Mouse (Mus musculus): ENCODE measurements around the gene Cbx1. TPM values are rescaled to one million over a fixed set of nuclear protein-coding genes. Genes with fewer than 3 reads are reported as not detected.

Gene Cbx1
- polyA plus RNA-seq, 1 experiment from 2014 or later: 24.7 TPM

- H3K9ac ChIP-seq (ENCODE audit: low read depth, low read length): no peak overlapping the region
- 0 out of 2 replicates have a peak overlapping the region, but pooled peaks have one; percentile 1 for H3K4me3 ChIP-seq (ENCODE audit: low read depth, low read length)
Observed at GRCm38 (mm10) chr11:96826481-96826880, 37.6 kb downstream of the Cbx1 start.

GRCm38 (mm10) chr11:96827062-96827581, 38.2 kb downstream of the Cbx1 start:
- peaks cover 72% of the 10 kb centered on the region for H3K4me1 ChIP-seq (ENCODE audit: control insufficient read depth, low read depth, low read length)
- ATAC-seq (ENCODE audit: low read depth): no peak
- no peaks in the 10 kb centered on the region for H3K27me3 ChIP-seq (ENCODE audit: control insufficient read depth, insufficient read depth, low read depth, low read length)
- no peak overlapping the region for H3K4me3 ChIP-seq (ENCODE audit: low read depth, low read length)
- H3K9me3 ChIP-seq (replicated peaks; ENCODE audit: control insufficient read depth, low read length): no peaks in the 10 kb centered on the region
- H3K36me3 ChIP-seq (ENCODE audit: control insufficient read depth, insufficient read depth): peaks cover 5% of the 10 kb centered on the region
- H3K9ac ChIP-seq (ENCODE audit: low read depth, low read length): peak overlapping the region; percentile 25; the same call in 1 of the 2 replicates
- 88% methylated on average over 12 of the region's 12 CpGs for WGBS (ENCODE audit: insufficient replicate concordance)
- H3K4me2 ChIP-seq (ENCODE audit: low read depth, low read length): peak overlapping the region; percentile 22; the same call in 1 of the 2 replicates
- H3K27ac ChIP-seq (ENCODE audit: low read length): no peak overlapping the region; the same call in 1 of the 2 replicates

More at GRCm38 (mm10) chr11:96826481-96826880, 37.6 kb downstream of the Cbx1 start:
- no peak for ATAC-seq (ENCODE audit: low read depth)
- WGBS (ENCODE audit: insufficient replicate concordance): 65% methylated on average over 2 of the region's 2 CpGs
- Histone ChIP-seq H3K27me3 (ENCODE audit: control insufficient read depth, insufficient read depth, low read depth, low read length) (no peaks in the 10 kb centered on the region), H3K36me3 (ENCODE audit: control insufficient read depth, insufficient read depth) (peaks cover 10% of the 10 kb centered on the region), H3K4me2 (ENCODE audit: low read depth, low read length) (peak overlapping the region; percentile 24; the same call in 1 of the 2 replicates), H3K27ac (ENCODE audit: low read length) (peak overlapping the region; percentile 1; the same call in 1 of the 2 replicates), H3K9me3 (replicated peaks; ENCODE audit: control insufficient read depth, low read length) (no peaks in the 10 kb centered on the region), H3K4me1 (ENCODE audit: control insufficient read depth, low read depth, low read length) (peaks cover 72% of the 10 kb centered on the region)

DNA sequence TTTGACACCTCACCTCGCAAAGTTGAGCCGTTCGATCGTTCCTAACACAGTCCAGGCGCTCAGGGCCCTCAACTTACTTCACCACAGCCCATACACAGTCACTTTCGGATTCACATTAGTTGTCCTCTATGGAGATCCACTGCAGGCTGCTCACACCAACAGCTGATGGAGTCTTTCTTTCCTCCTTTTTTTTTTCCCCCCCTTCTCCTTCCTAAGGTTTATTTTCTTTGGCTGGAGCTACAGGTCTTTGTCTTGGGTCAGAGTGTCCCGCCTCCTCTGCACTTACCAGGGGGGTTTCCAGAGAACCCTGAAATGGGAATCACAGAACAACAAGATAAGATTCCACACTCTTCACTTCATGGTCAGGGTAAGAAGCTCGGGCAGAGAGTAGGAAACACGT, 39.0 kb downstream of the Cbx1 start:
- H3K9ac ChIP-seq (ENCODE audit: low read depth, low read length): 0 out of 2 replicates have a peak overlapping the region, but pooled peaks have one; percentile 21
- ATAC-seq (ENCODE audit: low read depth): no peak
- peaks cover 65% of the 10 kb centered on the region for H3K4me1 ChIP-seq (ENCODE audit: control insufficient read depth, low read depth, low read length)
- peak overlapping the region; percentile 29 for H3K4me2 ChIP-seq (ENCODE audit: low read depth, low read length)
- H3K27ac ChIP-seq (ENCODE audit: low read length): no peak overlapping the region; the same call in 1 of the 2 replicates
- WGBS (ENCODE audit: insufficient replicate concordance): 72% methylated on average over 9 of the region's 9 CpGs
- H3K4me3 ChIP-seq (ENCODE audit: low read depth, low read length): peak overlapping the region; percentile 12; the same call in 1 of the 2 replicates
- H3K27me3 ChIP-seq (ENCODE audit: control insufficient read depth, insufficient read depth, low read depth, low read length): no peaks in the 10 kb centered on the region
- no peaks in the 10 kb centered on the region for H3K9me3 ChIP-seq (replicated peaks; ENCODE audit: control insufficient read depth, low read length)
- peaks cover 5% of the 10 kb centered on the region for H3K36me3 ChIP-seq (ENCODE audit: control insufficient read depth, insufficient read depth)

GRCm38 (mm10) chr11:96828881-96829280, 40.0 kb downstream of the Cbx1 start:
- Histone ChIP-seq H3K27ac (ENCODE audit: low read length) (peak overlapping the region; percentile 99), H3K9ac (ENCODE audit: low read depth, low read length) (peak overlapping the region; percentile 97), H3K4me2 (ENCODE audit: low read depth, low read length) (peak overlapping the region; percentile 72), H3K4me3 (ENCODE audit: low read depth, low read length) (peak overlapping the region; percentile 99), H3K36me3 (ENCODE audit: control insufficient read depth, insufficient read depth) (peaks cover 5% of the 10 kb centered on the region), H3K4me1 (ENCODE audit: control insufficient read depth, low read depth, low read length) (peaks cover 55% of the 10 kb centered on the region), H3K27me3 (ENCODE audit: control insufficient read depth, insufficient read depth, low read depth, low read length) (no peaks in the 10 kb centered on the region), H3K9me3 (replicated peaks; ENCODE audit: control insufficient read depth, low read length) (no peaks in the 10 kb centered on the region)
- no peak for ATAC-seq (ENCODE audit: low read depth)
- 10% methylated on average over 10 of the region's 10 CpGs for WGBS (ENCODE audit: insufficient replicate concordance)

DNA sequence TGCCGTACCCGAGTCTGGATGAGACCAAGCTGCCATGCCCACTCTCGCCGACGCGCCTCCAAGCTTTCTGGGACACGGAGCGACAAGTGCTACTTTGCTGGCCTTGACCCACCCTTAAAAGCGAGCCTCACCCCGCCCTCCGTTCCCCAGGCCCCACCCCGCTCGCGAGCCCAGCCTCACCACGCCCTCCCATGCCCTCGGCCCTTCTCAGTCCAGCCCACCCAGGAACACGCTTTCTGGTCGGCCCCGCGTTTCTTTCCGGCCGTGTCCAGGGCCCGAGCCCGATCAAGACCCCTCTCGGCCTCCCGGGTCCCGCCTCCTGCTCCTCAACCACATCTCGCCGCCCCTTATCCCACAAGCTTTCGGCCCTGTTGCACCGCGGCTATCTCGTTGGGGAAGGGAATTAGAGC, 40.5 kb downstream of the Cbx1 start:
- under 1% methylated on average over 33 of the region's 33 CpGs for WGBS (ENCODE audit: insufficient replicate concordance)
- Histone ChIP-seq H3K4me1 (ENCODE audit: control insufficient read depth, low read depth, low read length) (peaks cover 50% of the 10 kb centered on the region), H3K27me3 (ENCODE audit: control insufficient read depth, insufficient read depth, low read depth, low read length) (no peaks in the 10 kb centered on the region), H3K9ac (ENCODE audit: low read depth, low read length) (peak overlapping the region; percentile 97), H3K36me3 (ENCODE audit: control insufficient read depth, insufficient read depth) (peaks cover 5% of the 10 kb centered on the region), H3K4me2 (ENCODE audit: low read depth, low read length) (peak overlapping the region; percentile 72), H3K4me3 (ENCODE audit: low read depth, low read length) (peak overlapping the region; percentile 99), H3K9me3 (replicated peaks; ENCODE audit: control insufficient read depth, low read length) (no peaks in the 10 kb centered on the region), H3K27ac (ENCODE audit: low read length) (peak overlapping the region; percentile 99)
- peak; percentile 83 for ATAC-seq (ENCODE audit: low read depth)

DNA sequence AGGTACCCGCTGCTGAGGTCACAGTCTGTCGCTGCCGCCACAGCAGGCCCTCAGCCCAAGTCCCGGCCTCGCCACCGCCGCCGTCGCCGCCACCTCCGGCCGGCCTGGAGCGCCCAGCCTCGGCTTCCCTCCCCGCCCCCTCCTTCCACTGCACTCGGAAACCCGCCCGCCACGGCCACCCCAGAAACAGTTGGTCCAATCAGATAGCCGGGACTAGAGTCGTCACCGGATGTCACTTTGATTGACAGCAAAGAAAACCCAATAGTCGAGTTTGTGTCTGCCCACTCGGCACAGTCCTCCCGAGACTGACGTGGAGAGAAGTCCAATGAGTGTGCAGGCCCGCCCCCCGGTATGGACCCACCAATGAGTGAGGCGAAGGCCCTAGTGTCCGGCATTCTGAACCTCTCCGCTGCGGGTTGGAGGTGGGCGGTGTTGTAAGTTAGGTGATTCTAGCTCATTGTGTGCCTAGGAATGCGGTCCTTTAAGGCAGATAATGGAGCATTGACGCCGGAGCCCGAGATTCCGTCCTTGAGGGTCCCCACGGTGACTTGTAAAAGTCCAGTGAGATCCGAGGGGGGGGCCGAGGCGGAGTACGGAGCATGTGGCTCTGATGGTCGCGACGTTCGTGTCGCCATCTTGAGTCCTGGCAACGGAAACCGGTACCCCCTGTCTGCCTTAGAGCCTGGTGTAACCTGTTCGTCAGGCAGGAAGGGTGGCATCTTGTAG, 41.0 kb downstream of the Cbx1 start, which contains the start of gene Nfe2l1:
Gene Nfe2l1 (minus strand): TSS at position 156 of the 726 bp plus-strand sequence.
- peak within 1 kb of the TSS; percentile 97 for H3K9ac ChIP-seq (ENCODE audit: low read depth, low read length)
- no peaks in the 10 kb centered on the region for H3K9me3 ChIP-seq (replicated peaks; ENCODE audit: control insufficient read depth, low read length)
- H3K4me3 ChIP-seq (ENCODE audit: low read depth, low read length): peak within 1 kb of the TSS; percentile 99
- peak within 1 kb of the TSS; percentile 99 for H3K27ac ChIP-seq (ENCODE audit: low read length)
- H3K36me3 ChIP-seq (ENCODE audit: control insufficient read depth, insufficient read depth): peaks cover 5% of the 10 kb centered on the region
- under 1% methylated on average over 51 of the region's 51 CpGs for WGBS (ENCODE audit: insufficient replicate concordance)
- peaks cover 44% of the 10 kb centered on the region for H3K4me1 ChIP-seq (ENCODE audit: control insufficient read depth, low read depth, low read length)
- ATAC-seq (ENCODE audit: low read depth): peak; percentile 96
- no peaks in the 10 kb centered on the region for H3K27me3 ChIP-seq (ENCODE audit: control insufficient read depth, insufficient read depth, low read depth, low read length)
- H3K4me2 ChIP-seq (ENCODE audit: low read depth, low read length): peak within 1 kb of the TSS; percentile 84

GRCm38 (mm10) chr11:96830539-96831216, 41.8 kb downstream of the Cbx1 start:
- H3K9ac ChIP-seq (ENCODE audit: low read depth, low read length): peak overlapping the region; percentile 73
- WGBS (ENCODE audit: insufficient replicate concordance): 12% methylated on average over 13 of the region's 13 CpGs
- no peak for ATAC-seq (ENCODE audit: low read depth)

DNA sequence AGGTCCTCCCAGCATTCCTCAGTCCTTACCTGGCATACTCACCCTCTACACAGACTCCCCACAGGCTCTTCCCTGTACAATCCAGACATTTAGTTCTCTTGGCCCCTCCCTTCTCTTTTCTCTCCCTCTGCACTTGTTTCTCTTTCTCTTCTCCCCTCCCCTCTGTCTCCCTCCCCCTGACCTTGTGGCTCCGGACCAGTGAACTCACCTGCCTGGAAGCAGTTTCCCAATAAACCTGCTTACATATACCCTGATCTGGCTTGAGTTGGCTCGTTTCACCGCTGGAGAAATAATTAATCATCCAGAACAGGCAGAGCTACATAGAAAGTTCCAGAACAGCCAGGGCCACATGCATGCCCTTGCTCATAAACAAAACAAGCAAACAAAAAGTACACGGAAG, 42.6 kb downstream of the Cbx1 start:
- Histone ChIP-seq H3K4me2 (ENCODE audit: low read depth, low read length) (no peak overlapping the region), H3K27me3 (ENCODE audit: control insufficient read depth, insufficient read depth, low read depth, low read length) (no peaks in the 10 kb centered on the region), H3K36me3 (ENCODE audit: control insufficient read depth, insufficient read depth) (peaks cover 5% of the 10 kb centered on the region), H3K9me3 (replicated peaks; ENCODE audit: control insufficient read depth, low read length) (no peaks in the 10 kb centered on the region), H3K27ac (ENCODE audit: low read length) (0 out of 2 replicates have a peak overlapping the region, but pooled peaks have one; percentile 8), H3K4me3 (ENCODE audit: low read depth, low read length) (no peak overlapping the region), H3K4me1 (ENCODE audit: control insufficient read depth, low read depth, low read length) (peaks cover 30% of the 10 kb centered on the region), H3K9ac (ENCODE audit: low read depth, low read length) (no peak overlapping the region)
- WGBS (ENCODE audit: insufficient replicate concordance): 62% methylated on average over 4 of the region's 4 CpGs
- no peak for ATAC-seq (ENCODE audit: low read depth)

More at GRCm38 (mm10) chr11:96830539-96831216, 41.8 kb downstream of the Cbx1 start:
- Histone ChIP-seq H3K9me3 (replicated peaks; ENCODE audit: control insufficient read depth, low read length) (no peaks in the 10 kb centered on the region), H3K4me2 (ENCODE audit: low read depth, low read length) (peak overlapping the region; percentile 84), H3K36me3 (ENCODE audit: control insufficient read depth, insufficient read depth) (peaks cover 5% of the 10 kb centered on the region), H3K27ac (ENCODE audit: low read length) (peak overlapping the region; percentile 86), H3K4me1 (ENCODE audit: control insufficient read depth, low read depth, low read length) (peaks cover 38% of the 10 kb centered on the region), H3K4me3 (ENCODE audit: low read depth, low read length) (peak overlapping the region; percentile 99), H3K27me3 (ENCODE audit: control insufficient read depth, insufficient read depth, low read depth, low read length) (no peaks in the 10 kb centered on the region)

All from liver, embryonic 16.5 days (tissue).